Mouse (Mus musculus): Measurements from ENCODE around the gene Ptgfrn. TPM values are rescaled to one million over a fixed set of nuclear protein-coding genes. Genes with fewer than 3 reads are reported as not detected.

Gene Ptgfrn
- polyA plus RNA-seq, 1 experiment = not detected

DNA sequence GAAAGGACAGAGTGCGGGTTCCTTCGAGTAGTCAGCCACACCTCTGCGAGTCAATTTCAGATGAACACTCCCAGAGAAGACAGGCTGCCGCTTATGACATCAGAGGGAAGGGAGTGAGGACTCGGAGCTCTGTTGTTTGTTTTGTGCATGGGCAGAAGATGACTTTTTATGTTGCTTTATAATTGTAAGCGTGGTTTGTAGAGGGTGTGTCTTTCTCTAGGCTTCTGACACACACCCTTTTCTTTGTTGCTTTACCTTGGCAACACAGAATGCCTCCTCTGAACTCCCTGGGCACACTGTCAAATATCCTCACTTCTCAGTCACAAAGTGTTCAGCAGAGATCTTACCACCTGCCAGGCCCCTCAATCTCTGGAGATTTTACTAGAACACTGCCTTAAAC, 43.9 kb downstream of the Ptgfrn start:
- TF ChIP-seq TAL1 (IDR thresholded peaks at IDR 0.05; ENCODE audit: low read length) = no peak
- Histone ChIP-seq H3K27me3 (ENCODE audit: control insufficient read depth) (no peaks in the 10 kb centered on the region), H3K4me3 (replicated peaks) (no peak overlapping the region), H3K9me3 (ENCODE audit: control insufficient read depth, low read length) (no peaks in the 10 kb centered on the region), H3K36me3 (ENCODE audit: control insufficient read depth) (no peaks in the 10 kb centered on the region), H3K4me1 (ENCODE audit: control insufficient read depth) (no peaks in the 10 kb centered on the region)

DNA sequence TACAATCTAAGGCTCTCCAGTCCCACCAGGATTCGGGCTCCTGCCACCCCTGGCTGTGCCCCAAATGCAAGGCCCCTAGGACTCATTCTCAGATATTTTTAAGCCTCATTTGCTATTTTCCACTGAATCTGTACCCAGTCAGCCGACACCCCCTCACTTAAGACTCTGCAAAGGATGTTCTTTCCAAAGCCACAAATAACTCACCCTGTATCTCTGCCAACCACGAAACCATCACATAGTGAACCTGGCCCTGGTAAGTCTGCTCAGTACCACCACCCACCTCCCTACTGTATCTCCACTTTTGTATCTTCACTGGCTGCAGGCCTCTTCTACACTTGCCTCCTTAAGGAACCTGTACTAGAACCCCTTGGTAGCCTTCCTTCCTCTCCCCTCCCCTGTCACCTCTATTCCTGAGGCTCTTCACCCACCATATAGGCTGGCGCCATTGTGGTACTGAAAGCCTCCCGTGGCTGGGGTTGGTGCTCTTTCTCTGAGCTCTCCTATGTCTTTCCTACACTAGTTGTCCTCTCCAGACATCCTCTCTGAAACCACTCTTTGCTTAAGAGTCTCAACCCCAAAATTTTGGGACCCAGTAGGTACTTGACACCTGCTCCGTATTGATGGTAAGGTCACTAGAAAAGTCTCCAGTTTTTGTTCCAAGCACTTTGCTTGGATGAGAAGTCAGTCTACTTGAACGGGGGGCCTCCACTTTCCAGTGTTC, 48.1 kb downstream of the Ptgfrn start:
- Histone ChIP-seq H3K27me3 (ENCODE audit: control insufficient read depth) (no peaks in the 10 kb centered on the region), H3K9me3 (ENCODE audit: control insufficient read depth, low read length) (no peaks in the 10 kb centered on the region), H3K4me1 (ENCODE audit: control insufficient read depth) (no peaks in the 10 kb centered on the region), H3K36me3 (ENCODE audit: control insufficient read depth) (no peaks in the 10 kb centered on the region), H3K4me3 (replicated peaks) (no peak overlapping the region)
- TF ChIP-seq TAL1 (IDR thresholded peaks at IDR 0.05; ENCODE audit: low read length) (no peak), GATA1 (IDR thresholded peaks at IDR 0.05; ENCODE audit: low read length) (no peak)

DNA sequence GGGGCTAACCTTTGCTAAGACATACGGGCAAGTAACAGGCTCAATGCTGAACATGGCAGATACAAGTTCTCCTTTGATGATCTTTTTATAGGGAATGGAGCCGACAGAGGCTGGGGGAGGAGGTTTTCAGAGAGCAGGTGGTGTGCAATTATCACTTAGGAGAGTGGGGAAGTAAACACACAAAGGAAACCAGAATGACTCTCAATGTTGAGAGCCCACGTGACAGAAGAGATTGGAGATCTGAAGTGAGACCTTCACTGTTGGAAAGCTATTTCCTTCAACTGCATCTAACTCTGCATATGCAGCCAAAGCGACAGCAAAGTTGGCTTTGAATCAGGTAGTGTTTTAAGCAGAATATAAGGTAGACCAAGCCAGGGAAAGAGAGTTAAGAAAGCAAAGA, 50.9 kb downstream of the Ptgfrn start:
- no peaks in the 10 kb centered on the region for H3K27me3 ChIP-seq (ENCODE audit: control insufficient read depth)
- H3K4me3 ChIP-seq (replicated peaks) = no peak overlapping the region
- H3K9me3 ChIP-seq (ENCODE audit: control insufficient read depth, low read length) = no peaks in the 10 kb centered on the region
- no peaks in the 10 kb centered on the region for H3K36me3 ChIP-seq (ENCODE audit: control insufficient read depth)
- no peak for TF ChIP-seq GATA1 (IDR thresholded peaks at IDR 0.05; ENCODE audit: low read length)
- TF ChIP-seq TAL1 (IDR thresholded peaks at IDR 0.05; ENCODE audit: low read length) = no peak
- no peaks in the 10 kb centered on the region for H3K4me1 ChIP-seq (ENCODE audit: control insufficient read depth)

DNA sequence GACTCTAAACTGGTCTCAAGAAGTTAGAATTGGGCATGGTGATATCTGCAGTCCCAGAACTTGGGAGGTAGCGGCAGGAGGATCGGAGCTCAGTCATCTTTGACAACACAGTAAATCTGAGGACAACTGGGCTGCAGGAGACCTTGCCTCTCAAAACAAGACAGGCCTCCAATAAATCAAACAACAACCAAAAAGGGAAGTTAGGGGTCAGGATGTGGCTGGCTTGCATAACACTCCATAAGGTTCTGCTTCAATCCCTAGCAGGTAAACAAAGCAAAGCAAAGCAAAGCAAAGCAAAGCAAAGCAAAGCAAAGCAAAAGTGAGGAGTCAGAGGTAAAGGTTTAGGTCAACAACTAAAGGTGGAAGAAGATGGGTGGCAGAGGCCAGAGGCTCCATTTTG, 51.9 kb downstream of the Ptgfrn start:
- TF ChIP-seq TAL1 (IDR thresholded peaks at IDR 0.05; ENCODE audit: low read length) (no peak), GATA1 (IDR thresholded peaks at IDR 0.05; ENCODE audit: low read length) (no peak)
- Histone ChIP-seq H3K27me3 (ENCODE audit: control insufficient read depth) (no peaks in the 10 kb centered on the region), H3K9me3 (ENCODE audit: control insufficient read depth, low read length) (no peaks in the 10 kb centered on the region), H3K4me1 (ENCODE audit: control insufficient read depth) (no peaks in the 10 kb centered on the region), H3K4me3 (replicated peaks) (no peak overlapping the region), H3K36me3 (ENCODE audit: control insufficient read depth) (no peaks in the 10 kb centered on the region)

DNA sequence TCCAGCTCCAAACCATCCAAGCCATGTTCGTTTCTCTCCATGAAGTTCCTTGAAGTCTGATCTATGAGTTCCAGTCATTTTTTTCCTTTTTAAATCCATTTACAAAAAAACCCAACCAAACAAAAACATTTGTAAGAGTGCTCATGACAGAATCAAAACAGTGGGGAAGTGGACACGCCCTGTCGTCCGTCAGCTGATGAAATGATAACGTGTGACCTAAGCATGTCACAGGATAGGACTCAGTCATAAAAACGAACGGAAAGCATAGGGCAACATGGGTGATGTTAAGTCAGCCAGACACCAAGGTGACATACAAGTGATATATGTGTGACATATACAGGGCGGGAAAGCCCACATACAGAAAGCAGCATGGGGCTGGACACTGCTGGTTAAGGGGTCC, 54.9 kb downstream of the Ptgfrn start:
- no peaks in the 10 kb centered on the region for H3K9me3 ChIP-seq (ENCODE audit: control insufficient read depth, low read length)
- no peaks in the 10 kb centered on the region for H3K27me3 ChIP-seq (ENCODE audit: control insufficient read depth)
- no peak for TF ChIP-seq TAL1 (IDR thresholded peaks at IDR 0.05; ENCODE audit: low read length)
- TF ChIP-seq GATA1 (IDR thresholded peaks at IDR 0.05; ENCODE audit: low read length) = no peak
- H3K4me3 ChIP-seq (replicated peaks) = no peak overlapping the region
- H3K4me1 ChIP-seq (ENCODE audit: control insufficient read depth) = no peaks in the 10 kb centered on the region
- H3K36me3 ChIP-seq (ENCODE audit: control insufficient read depth) = no peaks in the 10 kb centered on the region

DNA sequence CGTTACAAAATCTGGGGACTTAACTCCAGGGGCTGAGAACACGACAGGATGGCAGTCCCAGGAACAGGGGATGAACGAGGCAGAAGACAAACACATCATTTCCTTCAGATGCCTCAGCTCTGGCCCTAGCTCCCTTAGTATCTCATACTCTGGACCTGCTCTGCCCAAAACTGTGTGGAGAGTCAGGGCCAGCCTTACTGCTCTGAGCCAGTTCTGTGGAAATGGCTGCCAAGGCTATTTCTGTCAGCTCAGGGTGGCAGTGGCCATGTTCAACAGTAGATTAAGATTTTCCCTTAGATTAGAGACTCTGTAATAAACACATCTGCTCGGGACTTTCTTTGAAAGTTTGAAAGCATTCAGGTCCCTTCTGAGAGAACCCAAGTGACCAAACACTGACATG, 58.5 kb downstream of the Ptgfrn start:
- no peaks in the 10 kb centered on the region for H3K9me3 ChIP-seq (ENCODE audit: control insufficient read depth, low read length)
- H3K36me3 ChIP-seq (ENCODE audit: control insufficient read depth) = no peaks in the 10 kb centered on the region
- no peak for TF ChIP-seq TAL1 (IDR thresholded peaks at IDR 0.05; ENCODE audit: low read length)
- TF ChIP-seq GATA1 (IDR thresholded peaks at IDR 0.05; ENCODE audit: low read length) = no peak
- H3K4me1 ChIP-seq (ENCODE audit: control insufficient read depth) = no peaks in the 10 kb centered on the region
- no peaks in the 10 kb centered on the region for H3K27me3 ChIP-seq (ENCODE audit: control insufficient read depth)
- H3K4me3 ChIP-seq (replicated peaks) = no peak overlapping the region

DNA sequence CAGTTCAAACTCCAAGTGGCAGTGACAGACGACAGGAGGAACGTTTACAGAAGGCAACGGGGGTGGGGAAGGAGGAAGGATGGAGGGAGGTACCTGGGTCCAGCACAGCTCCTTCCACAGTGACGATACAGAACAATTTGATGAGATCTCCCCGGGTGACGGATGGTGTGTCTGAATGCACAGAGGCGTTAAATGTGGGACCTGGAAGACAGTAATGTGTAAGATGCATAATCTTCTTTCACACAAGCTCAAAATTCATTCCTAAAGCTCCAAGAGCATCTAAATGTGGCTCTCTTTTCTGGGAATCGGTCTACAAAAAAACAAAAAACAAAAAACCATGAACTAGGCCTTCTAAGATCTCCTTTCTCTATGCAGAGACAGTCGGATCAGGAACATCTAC, 60.1 kb downstream of the Ptgfrn start:
- no peaks in the 10 kb centered on the region for H3K36me3 ChIP-seq (ENCODE audit: control insufficient read depth)
- H3K9me3 ChIP-seq (ENCODE audit: control insufficient read depth, low read length) = no peaks in the 10 kb centered on the region
- H3K4me3 ChIP-seq (replicated peaks) = no peak overlapping the region
- H3K27me3 ChIP-seq (ENCODE audit: control insufficient read depth) = no peaks in the 10 kb centered on the region
- no peak for TF ChIP-seq TAL1 (IDR thresholded peaks at IDR 0.05; ENCODE audit: low read length)
- no peak for TF ChIP-seq GATA1 (IDR thresholded peaks at IDR 0.05; ENCODE audit: low read length)
- no peaks in the 10 kb centered on the region for H3K4me1 ChIP-seq (ENCODE audit: control insufficient read depth)

DNA sequence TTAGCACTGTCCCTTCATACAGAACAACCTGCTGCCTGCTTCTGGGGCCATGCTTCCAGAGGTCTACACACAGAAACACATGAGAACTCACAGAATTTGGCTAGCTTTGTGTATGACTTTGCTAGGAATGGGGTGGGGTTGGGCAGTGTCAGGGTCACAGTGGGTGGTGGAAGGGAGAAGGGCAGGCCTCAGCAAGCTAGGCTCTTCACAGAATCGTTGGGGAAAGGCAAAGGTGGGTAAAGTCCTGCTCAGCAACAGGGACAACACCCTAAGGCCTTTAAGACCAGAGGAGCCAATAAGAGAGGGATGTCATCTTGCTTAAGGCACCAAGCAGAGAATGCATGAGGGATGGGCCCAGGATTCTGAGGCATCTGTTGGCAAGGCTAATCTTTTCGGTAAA, 61.3 kb downstream of the Ptgfrn start:
- H3K4me1 ChIP-seq (ENCODE audit: control insufficient read depth) = no peaks in the 10 kb centered on the region
- TF ChIP-seq GATA1 (IDR thresholded peaks at IDR 0.05; ENCODE audit: low read length) (no peak), TAL1 (IDR thresholded peaks at IDR 0.05; ENCODE audit: low read length) (no peak)
- H3K4me3 ChIP-seq (replicated peaks) = no peak overlapping the region
- no peaks in the 10 kb centered on the region for H3K36me3 ChIP-seq (ENCODE audit: control insufficient read depth)
- H3K27me3 ChIP-seq (ENCODE audit: control insufficient read depth) = no peaks in the 10 kb centered on the region
- no peaks in the 10 kb centered on the region for H3K9me3 ChIP-seq (ENCODE audit: control insufficient read depth, low read length)

DNA sequence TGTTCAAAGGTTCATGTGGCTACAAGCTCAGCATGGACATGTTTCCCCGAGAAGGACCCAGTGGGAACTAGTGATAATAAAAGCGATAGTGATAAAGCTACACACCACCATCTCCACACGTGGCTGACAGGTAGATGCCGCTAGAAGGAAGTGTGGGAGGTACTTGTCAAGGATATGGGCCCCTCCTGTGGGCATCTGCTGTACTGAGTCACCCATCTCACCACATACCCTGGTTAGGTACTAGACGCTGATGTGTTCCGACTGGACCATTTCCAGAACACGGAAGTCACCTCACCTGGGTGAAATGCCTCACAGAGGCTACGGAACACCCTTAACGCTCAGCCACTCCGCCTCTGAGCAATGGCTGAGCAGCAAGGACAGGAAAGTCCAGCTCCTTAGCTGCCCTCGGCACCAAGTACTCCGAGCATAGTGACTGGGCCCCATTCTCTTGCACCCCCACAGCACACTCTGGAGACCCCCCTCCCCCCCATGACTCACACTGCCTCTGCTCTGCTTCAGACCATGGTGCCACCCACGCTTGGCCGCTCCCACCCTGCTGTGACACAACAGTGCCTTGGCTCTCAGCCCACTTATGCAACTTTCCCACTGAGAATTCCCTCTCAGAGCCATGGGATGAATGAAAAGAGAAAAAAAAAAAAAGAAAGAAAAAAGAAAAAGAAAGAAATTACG, 62.3 kb downstream of the Ptgfrn start:
- Histone ChIP-seq H3K4me3 (replicated peaks) (no peak overlapping the region), H3K4me1 (ENCODE audit: control insufficient read depth) (no peaks in the 10 kb centered on the region), H3K36me3 (ENCODE audit: control insufficient read depth) (no peaks in the 10 kb centered on the region; the same call in 1 of the 2 replicates), H3K9me3 (ENCODE audit: control insufficient read depth, low read length) (no peaks in the 10 kb centered on the region), H3K27me3 (ENCODE audit: control insufficient read depth) (no peaks in the 10 kb centered on the region)
- TF ChIP-seq TAL1 (IDR thresholded peaks at IDR 0.05; ENCODE audit: low read length) (no peak), GATA1 (IDR thresholded peaks at IDR 0.05; ENCODE audit: low read length) (no peak)

All from erythroblast, embryonic 14.5 days (primary cell).